Mouse (Mus musculus): Measurements from ENCODE around the gene Stx12. TPM values are rescaled to one million over a fixed set of nuclear protein-coding genes. Genes with fewer than 3 reads are reported as not detected.

Stx12 gene
- total and polyA plus RNA-seq, 3 experiments: 16.8 to 22.0 TPM; not detected in 1

DNA sequence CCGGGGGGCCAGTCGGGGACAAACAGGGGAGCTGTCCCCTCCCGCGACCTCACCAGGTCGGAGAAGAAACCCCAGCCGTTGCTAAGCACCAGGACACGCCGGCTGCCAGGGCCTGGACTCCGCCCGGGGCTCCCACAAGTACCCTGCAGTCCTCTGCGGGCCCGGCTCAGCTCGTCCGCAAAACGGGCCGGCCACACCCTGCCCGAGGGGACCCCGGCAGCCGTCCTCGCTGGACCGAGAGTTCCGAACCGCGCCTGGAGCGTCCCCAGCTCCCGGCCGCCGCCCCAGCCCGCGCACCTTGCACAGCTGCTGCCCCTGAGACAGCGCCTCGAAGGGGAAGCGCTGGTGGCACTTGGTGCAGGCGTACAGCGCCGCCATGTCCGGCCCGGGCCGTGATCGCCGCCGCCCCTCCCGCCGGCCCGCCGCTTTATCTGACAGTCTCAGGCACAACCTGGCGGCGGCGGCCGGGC, 37.8 kb upstream of the Stx12 start:
- TF ChIP-seq ZKSCAN1 (IDR thresholded peaks at IDR 0.05; ENCODE audit: low read depth, low read length) (no peak), EP300 (IDR thresholded peaks at IDR 0.05; ENCODE audit: low read depth in 1 of 2, low read length in 2 of 2) (no peak), MYB (IDR thresholded peaks at IDR 0.05; ENCODE audit: low read depth, low read length) (no peak), ZC3H11A (IDR thresholded peaks at IDR 0.05; ENCODE audit: low read depth, low read length) (no peak), ETS1 (IDR thresholded peaks at IDR 0.05; ENCODE audit: low read depth, low read length) (0 out of 2 replicates have a peak, but pooled peaks have one; percentile 13), NELFE (IDR thresholded peaks at IDR 0.05; ENCODE audit: low read depth, low read length) (peak; percentile 60; the same call in 1 of the 2 replicates), RCOR1 (IDR thresholded peaks at IDR 0.05; ENCODE audit: low read depth, low read length) (no peak), HCFC1 (IDR thresholded peaks at IDR 0.05; ENCODE audit: low read depth, low read length) (no peak), POLR2A (IDR thresholded peaks at IDR 0.05; ENCODE audit: control insufficient read depth in 1 of 2, insufficient read depth in 1 of 2, low read depth in 1 of 2, low read length in 2 of 2, poor library complexity in 1 of 2) (peak; percentile 20 to 56; a peak in 3 of 4 replicates), GATA1 (IDR thresholded peaks at IDR 0.05; ENCODE audit: low read depth, low read length) (no peak), TAL1 (IDR thresholded peaks at IDR 0.05; ENCODE audit: low read length) (peak; percentile 31; the same call in 1 of the 2 replicates), MAFK (IDR thresholded peaks at IDR 0.05; ENCODE audit: borderline replicate concordance, low read depth, low read length) (no peak), ZMIZ1 (IDR thresholded peaks at IDR 0.05; ENCODE audit: low read depth, low read length) (no peak), TCF12 (IDR thresholded peaks at IDR 0.05; ENCODE audit: low read depth, low read length) (peak; percentile 55), MXI1 (IDR thresholded peaks at IDR 0.05; ENCODE audit: low read depth, low read length) (peak; percentile 14), TBP (IDR thresholded peaks at IDR 0.05; ENCODE audit: low read depth, low read length) (no peak), E2F4 (IDR thresholded peaks at IDR 0.05; ENCODE audit: borderline replicate concordance, low read depth, low read length) (no peak), CHD2 (IDR thresholded peaks at IDR 0.05; ENCODE audit: low read length) (no peak)
- H3K79me2 ChIP-seq (ENCODE audit: control insufficient read depth, insufficient read depth, low read length, poor library complexity): peaks cover 3% of the 10 kb centered on the region; the same call in 1 of the 2 replicates
- peaks cover 1 to 9% of the 10 kb centered on the region in 2 experiments; a peak in 2 of 4 replicates for H3K36me3 ChIP-seq (ENCODE audit: control insufficient read depth in 1 of 2, insufficient read depth in 2 of 2, low read length in 2 of 2)
- peak overlapping the region; percentile 41 for H3K27ac ChIP-seq (ENCODE audit: control insufficient read depth, low read depth, low read length)
- H3K9ac ChIP-seq (ENCODE audit: control insufficient read depth, low read depth, low read length, poor library complexity, severe bottlenecking): peak overlapping the region; percentile 84
- DNase-seq (ENCODE audit: low read depth, low spot score): peak; percentile 64
- peaks cover 7 to 9% of the 10 kb centered on the region in 2 experiments; a peak in 3 of 4 replicates for H3K27me3 ChIP-seq (ENCODE audit: control insufficient read depth in 1 of 2, insufficient read depth in 2 of 2, low read length in 2 of 2)
- no peaks in the 10 kb centered on the region for H3K9me3 ChIP-seq (replicated peaks; ENCODE audit: insufficient read depth, low read length)
- H3K4me1 ChIP-seq (ENCODE audit: control insufficient read depth in 1 of 2, insufficient read depth in 2 of 2, low read length in 2 of 2): peaks cover 0 to 3% of the 10 kb centered on the region in 2 experiments; a peak in 2 of 4 replicates
- peak overlapping the region; percentile 70 to 100 for H3K4me3 ChIP-seq (ENCODE audit: control insufficient read depth in 1 of 2, insufficient read depth in 1 of 2, low read depth in 2 of 2, low read length in 2 of 2)

DNA sequence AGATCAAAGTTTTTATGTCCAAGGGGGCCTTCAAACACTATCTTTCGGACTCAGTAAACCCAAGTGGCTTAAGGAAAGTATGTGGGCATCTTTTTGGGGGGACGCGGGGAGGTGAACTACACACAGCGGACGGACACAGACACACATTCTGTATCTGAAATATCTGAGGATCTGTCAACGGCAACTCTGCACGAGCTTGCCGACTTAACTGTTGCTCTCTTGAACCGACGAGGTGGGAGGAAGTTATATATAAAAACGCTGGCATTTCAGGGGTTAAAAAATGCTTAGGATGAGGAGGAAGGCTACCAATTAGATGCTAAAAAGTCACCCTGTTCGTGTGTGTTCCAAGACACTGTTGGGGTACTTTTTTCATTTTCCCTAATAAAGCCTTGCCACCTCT, 37.2 kb upstream of the Stx12 start:
- Histone ChIP-seq H3K27me3 (ENCODE audit: control insufficient read depth in 1 of 2, insufficient read depth in 2 of 2, low read length in 2 of 2) (peaks cover 4 to 7% of the 10 kb centered on the region in 2 experiments; a peak in 3 of 4 replicates), H3K9me3 (replicated peaks; ENCODE audit: insufficient read depth, low read length) (no peaks in the 10 kb centered on the region), H3K27ac (ENCODE audit: control insufficient read depth, low read depth, low read length) (peak overlapping the region; percentile 41), H3K4me1 (ENCODE audit: control insufficient read depth in 1 of 2, insufficient read depth in 2 of 2, low read length in 2 of 2) (peaks cover 0 to 3% of the 10 kb centered on the region in 2 experiments; a peak in 2 of 4 replicates), H3K9ac (ENCODE audit: control insufficient read depth, low read depth, low read length, poor library complexity, severe bottlenecking) (peak overlapping the region; percentile 84), H3K4me3 (ENCODE audit: control insufficient read depth in 1 of 2, insufficient read depth in 1 of 2, low read depth in 2 of 2, low read length in 2 of 2) (peak overlapping the region; percentile 70 to 100), H3K36me3 (ENCODE audit: control insufficient read depth in 1 of 2, insufficient read depth in 2 of 2, low read length in 2 of 2) (peaks cover 1 to 9% of the 10 kb centered on the region in 2 experiments; a peak in 2 of 4 replicates), H3K79me2 (ENCODE audit: control insufficient read depth, insufficient read depth, low read length, poor library complexity) (peaks cover 3% of the 10 kb centered on the region; the same call in 1 of the 2 replicates)
- DNase-seq (ENCODE audit: low read depth, low spot score): peak; percentile 61
- no peak for TF ChIP-seq POLR2AphosphoS2 (IDR thresholded peaks at IDR 0.05; ENCODE audit: low read length)
- TF ChIP-seq KAT2A (conservative IDR thresholded peaks at IDR 0.05; ENCODE audit: low read depth, low read length): no peak
- TF ChIP-seq TBP (IDR thresholded peaks at IDR 0.05; ENCODE audit: low read depth, low read length): no peak
- TF ChIP-seq USF2 (IDR thresholded peaks at IDR 0.05; ENCODE audit: borderline replicate concordance in 1 of 2, insufficient read depth in 1 of 2, low read depth in 1 of 2, low read length in 2 of 2): no peak
- no peak for TF ChIP-seq ZC3H11A (IDR thresholded peaks at IDR 0.05; ENCODE audit: low read depth, low read length)
- TF ChIP-seq TCF12 (IDR thresholded peaks at IDR 0.05; ENCODE audit: low read depth, low read length): no peak
- 0 out of 2 replicates have a peak, but pooled peaks have one; percentile 58 for TF ChIP-seq UBTF (IDR thresholded peaks at IDR 0.05; ENCODE audit: borderline replicate concordance, insufficient read depth, low read depth, low read length)
- TF ChIP-seq SIN3A (IDR thresholded peaks at IDR 0.05; ENCODE audit: low read length): no peak; the same call in 1 of the 2 replicates
- no peak for TF ChIP-seq POLR2A (IDR thresholded peaks at IDR 0.05; ENCODE audit: control insufficient read depth in 1 of 2, insufficient read depth in 1 of 2, low read depth in 1 of 2, low read length in 2 of 2, poor library complexity in 1 of 2)
- TF ChIP-seq MYC (IDR thresholded peaks at IDR 0.05; ENCODE audit: low read depth, low read length): 0 out of 2 replicates have a peak, but pooled peaks have one; percentile 8
- TF ChIP-seq MXI1 (IDR thresholded peaks at IDR 0.05; ENCODE audit: low read depth, low read length): peak; percentile 36; the same call in 1 of the 2 replicates
- TF ChIP-seq MYB (IDR thresholded peaks at IDR 0.05; ENCODE audit: low read depth, low read length): no peak
- no peak for TF ChIP-seq MAX (IDR thresholded peaks at IDR 0.05; ENCODE audit: low read length)

Data from MEL (cell line).